ENCODE assay signal across 8 mouse cellular contexts in genomic region chr8:10006986-10007659, GRCm38 (mm10). TPM values are rescaled to one million over a fixed set of nuclear protein-coding genes. Genes with fewer than 3 reads are reported as not detected.
A peak's percentile ranks its signal among the peaks of the same experiment; 100 is the strongest.
DNase-seq lines count a peak whose midpoint lies in the region; ATAC-seq lines count a peak whose summit lies in the region.

No protein-coding gene starts in this region.

- peak overlapping the region; percentile 49 for H3K4me3 ChIP-seq in heart, embryonic 16.5 days (ENCODE audit: low read length)
- H3K4me3 ChIP-seq in lung, embryonic 15.5 days: peak overlapping the region; percentile 36

- no peak; the same call in 1 of the 2 replicates for ATAC-seq in heart, embryonic 16.5 days (replicated peaks; ENCODE audit: extremely low read depth, insufficient read depth, low FRiP score)
- ATAC-seq in lung, embryonic 15.5 days (ENCODE audit: borderline replicate concordance, extremely low read depth, low FRiP score, low TSS enrichment): peak; percentile 53; the same call in 1 of the 2 replicates

- no peaks in the 10 kb centered on the region for H3K9me3 ChIP-seq in heart, embryonic 16.5 days (replicated peaks; ENCODE audit: control insufficient read depth, low read length)
- no peaks in the 10 kb centered on the region for H3K9me3 ChIP-seq in lung, embryonic 15.5 days

- H3K36me3 ChIP-seq in heart, embryonic 16.5 days (ENCODE audit: control insufficient read depth, insufficient read depth): no peaks in the 10 kb centered on the region
- no peaks in the 10 kb centered on the region for H3K36me3 ChIP-seq in lung, embryonic 15.5 days

- H3K4me2 ChIP-seq in heart, embryonic 16.5 days (ENCODE audit: low read depth, low read length): peak overlapping the region; percentile 79
- peak overlapping the region; percentile 77 for H3K4me2 ChIP-seq in lung, embryonic 15.5 days

- H3K4me1 ChIP-seq in heart, embryonic 16.5 days (ENCODE audit: control insufficient read depth, insufficient read depth, low read length): peaks cover 8% of the 10 kb centered on the region
- H3K4me1 ChIP-seq in lung, embryonic 15.5 days: peaks cover 15% of the 10 kb centered on the region

- peak; percentile 52 for DNase-seq in A20 (ENCODE audit: low read depth, low spot score)
- DNase-seq in WW6 (ENCODE audit: low read depth, low spot score): peak; percentile 58
- peak; percentile 76 for DNase-seq in embryo, embryonic 10 days (ENCODE audit: low spot score)
- DNase-seq in kidney, postnatal 4 days: peak; percentile 64 to 70
- DNase-seq in right cerebral cortex, adult 2 months (ENCODE audit: low spot score in 2 of 2): peak; percentile 47 to 59
- no peak for DNase-seq in spleen, postnatal 14 days (ENCODE audit: low spot score in 2 of 2)

- H3K9ac ChIP-seq in heart, embryonic 16.5 days (ENCODE audit: low read length): peak overlapping the region; percentile 24; the same call in 1 of the 2 replicates
- no peak overlapping the region; the same call in 1 of the 2 replicates for H3K9ac ChIP-seq in lung, embryonic 15.5 days

- H3K27me3 ChIP-seq in heart, embryonic 16.5 days (ENCODE audit: control insufficient read depth, insufficient read depth, low read length): peaks cover 5% of the 10 kb centered on the region; the same call in 1 of the 2 replicates
- no peaks in the 10 kb centered on the region; the same call in 1 of the 2 replicates for H3K27me3 ChIP-seq in lung, embryonic 15.5 days

- H3K27ac ChIP-seq in heart, embryonic 16.5 days (ENCODE audit: low read length): no peak overlapping the region
- H3K27ac ChIP-seq in lung, embryonic 15.5 days: no peak overlapping the region

- 5% methylated on average over 29 of the region's 29 CpGs for WGBS in heart, embryonic 16.5 days
- WGBS in lung, embryonic 15.5 days: 4% methylated on average over 29 of the region's 29 CpGs

RNA-seq across cellular contexts. Expression of gene Tnfsf13b, which starts 0.9 kb away (rescaled TPM):
- polyA plus RNA-seq in heart, embryonic 16.5 days (2015; fragmentation: Nextera tagmentation; extraction: Ambion mirVana): 0.15 and 0.22 TPM in 2 replicates
- polyA plus RNA-seq in lung, embryonic 15.5 days (2015; fragmentation: Nextera tagmentation; extraction: Ambion mirVana): 1.6 and 1.7 TPM in 2 replicates

RNA-seq across cellular contexts. Expression of gene Abhd13, which starts 29.6 kb away (rescaled TPM):
- 11.1 and 11.8 TPM in 2 replicates for polyA plus RNA-seq in heart, embryonic 16.5 days (2015; fragmentation: Nextera tagmentation; extraction: Ambion mirVana)
- 15.9 and 17.1 TPM in 2 replicates for polyA plus RNA-seq in lung, embryonic 15.5 days (2015; fragmentation: Nextera tagmentation; extraction: Ambion mirVana)

RNA-seq across cellular contexts. Expression of gene Lig4, which starts 29.6 kb away (rescaled TPM):
- polyA plus RNA-seq in heart, embryonic 16.5 days (2015; fragmentation: Nextera tagmentation; extraction: Ambion mirVana): 4.1 and 6.4 TPM in 2 replicates
- polyA plus RNA-seq in lung, embryonic 15.5 days (2015; fragmentation: Nextera tagmentation; extraction: Ambion mirVana): 4.9 and 5.0 TPM in 2 replicates

Comparison
In these comparisons a context has a peak if more than half of its experiments do, and no peak if none do; other contexts are left out.
1. DNase-seq: peak in A20 (single experiment), WW6 (single experiment), embryo, embryonic 10 days (single experiment), kidney, postnatal 4 days (2 of 2) and right cerebral cortex, adult 2 months (2 of 2); none in spleen, postnatal 14 days (0 of 2).